Mouse (Mus musculus) kidney, postnatal 4 days (tissue): ENCODE data around the gene Cnksr1.

Experiments used
- DNase-seq, 2 experiments: peaks; one replicate each; pipeline ENCODE4 v3.0.0; 2021; ENCODE audit warnings: mixed read lengths in 2 of 2

The Cnksr1 gene

DNA sequence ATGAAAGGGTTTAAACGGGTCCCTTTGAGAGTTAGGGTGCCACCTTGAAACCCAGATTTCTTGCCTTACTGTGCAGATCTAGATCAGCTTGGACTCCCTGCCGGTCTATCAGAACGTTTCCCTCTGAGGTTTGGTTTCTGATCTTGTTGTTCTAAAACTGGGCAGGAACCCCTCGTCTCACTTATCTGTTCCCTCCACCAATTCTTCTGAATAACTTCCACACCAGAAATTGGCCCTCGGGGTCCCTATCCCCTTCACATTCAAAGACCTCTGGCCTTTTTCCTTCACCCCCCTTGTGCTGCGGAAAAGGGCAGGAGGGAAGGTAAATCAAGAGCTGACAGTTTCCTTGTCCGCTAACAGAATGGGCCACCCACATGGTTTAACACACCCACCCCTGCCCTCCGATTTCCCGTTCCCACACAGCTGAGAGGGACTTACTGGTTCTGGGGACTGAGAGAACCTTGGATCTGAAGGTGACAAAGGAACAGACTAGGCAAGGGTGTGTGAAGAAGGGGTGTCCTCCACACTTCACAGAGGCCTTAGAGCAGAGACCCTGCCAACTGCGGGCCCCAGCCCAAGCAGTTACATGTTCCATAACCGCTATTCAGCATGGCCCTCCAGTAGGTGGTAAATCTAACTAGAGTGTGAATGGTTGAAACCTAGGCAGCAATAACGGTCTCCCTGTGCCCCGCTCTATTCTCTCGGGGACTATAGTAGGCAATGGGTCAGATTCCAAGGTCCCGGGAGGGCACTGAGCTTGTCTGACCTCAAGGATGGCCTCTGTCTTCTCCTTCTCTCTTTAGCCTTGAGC is 14.9 kb upstream of the Cnksr1 start:
- DNase-seq = peak in 1 of 2 experiments; percentile 55

DNA sequence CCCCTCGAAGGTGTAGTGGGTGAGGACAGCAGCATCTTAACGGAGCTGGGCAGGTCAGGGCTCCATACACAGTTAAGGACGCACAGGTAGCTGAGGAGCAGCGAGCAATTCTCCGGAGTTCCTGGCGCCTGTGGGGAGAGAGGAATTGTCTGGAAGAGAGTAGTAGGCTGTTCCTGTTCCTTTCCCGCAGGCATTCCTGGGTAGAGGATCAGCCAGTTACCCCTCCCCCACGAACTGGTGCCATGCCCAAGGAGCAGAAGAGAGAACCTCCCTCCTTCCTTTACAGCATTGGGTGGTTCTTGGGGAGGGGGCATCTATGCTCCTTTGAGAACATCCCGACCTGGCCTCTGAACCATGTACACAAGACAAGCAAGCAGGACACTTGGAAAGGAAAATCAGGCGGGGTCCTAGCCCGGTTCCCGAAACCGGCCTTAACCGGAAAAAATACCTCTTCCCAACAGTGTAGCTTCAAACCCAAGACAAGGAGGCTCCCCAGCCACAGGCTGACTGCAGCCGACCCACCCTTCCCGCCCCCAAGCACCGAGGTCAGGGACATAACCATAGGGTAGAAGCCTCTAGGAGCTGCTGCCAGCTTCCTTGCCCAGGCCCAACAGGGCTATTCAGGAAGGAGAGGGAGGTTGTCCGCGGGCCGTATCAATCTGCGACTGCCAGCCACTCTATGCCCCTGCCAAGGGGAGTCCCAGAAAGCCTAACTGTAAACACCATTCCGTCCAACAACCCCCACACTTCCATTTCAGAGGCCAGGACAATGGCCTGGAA is 14.1 kb upstream of the Cnksr1 start:
- peak in 1 of 2 experiments; percentile 54 for DNase-seq

DNA sequence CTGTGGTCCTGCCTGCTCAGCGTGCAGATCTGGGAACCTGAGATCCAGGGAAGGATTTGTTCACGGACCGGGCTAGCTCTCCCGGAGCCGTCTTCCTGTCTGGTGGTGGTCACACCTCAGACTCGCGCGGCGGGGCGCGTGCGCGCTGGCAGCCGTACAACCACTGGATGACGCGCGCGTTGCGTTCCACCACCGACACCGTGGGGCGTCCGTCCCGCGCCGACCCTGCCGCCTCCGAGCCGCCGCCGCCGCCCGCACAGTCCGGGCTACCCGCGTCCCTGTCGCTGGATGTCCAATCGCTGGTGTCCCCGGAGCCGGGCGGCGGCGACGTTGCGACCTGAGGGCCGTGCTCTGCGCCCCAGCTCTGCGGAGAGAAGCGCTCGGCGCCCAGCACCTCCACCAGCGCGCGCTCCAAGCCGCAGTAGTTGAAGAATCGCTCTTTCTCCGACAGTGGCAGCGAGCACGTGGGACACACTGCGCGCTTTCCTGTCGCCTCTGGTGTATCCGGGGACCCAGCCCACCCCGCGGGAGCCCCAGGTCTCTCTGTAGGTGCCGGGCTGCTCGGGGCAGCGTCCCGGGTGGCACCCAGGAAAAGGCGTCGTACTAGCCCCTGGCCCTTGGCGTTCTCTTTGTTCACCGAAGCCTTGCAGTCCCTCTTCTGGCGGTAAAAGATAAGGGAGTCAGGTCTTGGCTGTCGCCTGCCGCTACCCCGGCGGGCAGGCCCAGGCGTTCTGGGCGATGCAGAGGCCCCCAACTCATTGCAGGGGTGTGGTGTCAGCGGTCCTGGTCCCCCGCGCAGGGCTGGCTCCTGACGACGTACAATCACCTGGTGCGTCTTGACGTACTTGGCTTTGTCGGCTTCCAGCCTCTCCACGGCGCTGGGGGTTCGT is 13.3 kb upstream of the Cnksr1 start:
- peak; percentile 49 to 62 for DNase-seq

DNA sequence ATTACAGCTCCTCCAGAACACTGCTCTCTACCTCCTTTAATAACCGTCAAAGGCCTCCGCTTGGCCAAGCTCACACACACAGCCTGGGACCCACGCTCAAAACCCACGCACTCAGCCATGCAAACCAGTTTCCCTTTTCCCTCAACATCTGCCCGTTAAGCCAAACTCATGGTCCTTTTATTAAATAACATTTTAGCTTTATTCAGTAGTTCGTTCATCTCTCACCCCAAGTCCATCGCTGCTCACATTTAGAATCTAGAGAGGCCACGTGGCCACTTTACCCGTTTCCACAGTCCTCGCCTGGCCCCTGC is 12.7 kb upstream of the Cnksr1 start:
- no peak for DNase-seq

DNA sequence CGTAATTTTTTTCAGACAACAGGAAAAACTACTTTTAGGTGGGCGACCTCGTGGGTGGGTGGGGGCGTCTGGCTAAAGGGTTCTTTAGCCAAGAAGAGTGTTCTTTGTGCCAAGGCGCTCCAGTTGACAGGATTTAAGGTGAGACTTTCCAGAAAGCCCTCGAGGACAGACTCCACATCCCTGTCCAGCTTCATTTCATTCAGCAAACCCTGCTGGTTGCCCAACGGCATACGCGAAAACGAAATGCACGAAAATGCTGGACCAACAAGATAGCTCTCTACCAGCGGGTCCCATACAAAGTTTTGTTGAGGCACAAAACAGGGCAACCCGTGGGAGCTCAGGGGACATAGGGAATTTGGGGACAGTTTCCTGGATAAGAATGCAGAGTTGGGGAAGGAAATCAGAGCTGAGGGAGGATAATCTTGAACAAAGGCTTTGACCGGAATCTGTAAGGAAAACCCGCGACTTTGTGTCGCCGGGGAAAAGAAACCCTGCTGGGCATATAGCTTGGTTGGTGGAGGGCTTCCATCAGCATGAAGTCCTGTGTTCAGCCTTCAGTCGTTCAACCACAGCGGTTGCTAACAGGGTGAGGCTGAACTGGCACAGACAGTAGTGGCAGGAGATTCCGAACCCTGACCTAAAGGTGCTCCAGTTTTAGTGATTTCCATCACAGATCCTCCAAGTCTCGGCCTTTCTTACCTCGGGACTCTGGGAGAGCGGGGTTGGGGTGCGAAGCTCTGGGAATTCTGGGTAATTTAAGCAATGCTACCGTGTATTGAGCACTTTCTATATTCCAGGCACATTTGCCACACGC is 12.1 kb upstream of the Cnksr1 start:
- peak in 1 of 2 experiments; percentile 24 for DNase-seq

DNA sequence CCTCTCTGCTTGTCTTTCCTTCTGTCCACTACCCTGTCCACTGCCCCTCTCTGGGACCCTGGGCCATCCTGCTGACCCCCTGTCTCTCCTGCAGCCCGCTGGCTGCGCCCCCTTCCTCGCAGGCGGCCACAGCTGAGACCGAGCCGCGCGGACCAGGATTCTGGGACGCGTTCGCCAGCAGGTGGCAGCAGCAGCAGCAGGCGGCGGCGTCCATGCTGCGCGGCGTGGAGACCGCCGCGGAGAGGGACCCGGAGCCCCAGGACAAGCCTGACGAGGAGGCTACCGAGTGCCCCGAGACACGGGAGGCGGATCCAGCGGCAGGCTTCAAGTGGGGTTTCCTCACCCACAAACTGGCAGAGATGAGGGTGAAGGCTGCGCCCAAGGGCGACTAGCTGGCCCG is 11.5 kb upstream of the Cnksr1 start:
- peak; percentile 90 to 91 for DNase-seq

DNA sequence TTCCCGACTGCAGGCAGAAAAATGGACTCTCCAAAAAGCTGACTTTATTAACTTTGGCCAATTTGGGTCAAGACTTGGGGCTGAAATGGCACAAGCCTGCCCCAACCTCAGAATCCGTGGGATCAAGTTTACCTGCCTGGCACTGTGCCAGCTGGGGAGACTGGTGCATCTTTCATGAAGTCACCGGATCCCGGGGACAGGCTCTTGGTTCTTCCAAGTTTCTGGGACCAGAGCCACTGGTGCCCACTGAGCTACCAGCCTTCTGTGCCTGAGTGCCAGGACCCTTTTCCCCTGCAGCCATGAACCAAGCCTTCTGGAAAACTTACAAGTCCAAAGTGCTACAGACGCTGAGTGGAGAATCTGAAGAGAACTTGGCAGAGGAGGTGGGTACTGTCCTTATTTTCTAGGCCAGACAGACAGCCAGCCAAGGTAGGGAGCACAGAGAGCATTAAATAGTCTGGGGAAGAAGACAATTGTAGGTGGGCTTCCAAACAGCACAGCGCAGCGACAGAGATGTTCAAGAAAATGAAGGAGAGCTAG is 8.6 kb upstream of the Cnksr1 start, which contains the start of gene Gm30191:
Gene Gm30191 (plus strand): TSS at position 217 of the 540 bp plus-strand sequence.
- DNase-seq = no peak

DNA sequence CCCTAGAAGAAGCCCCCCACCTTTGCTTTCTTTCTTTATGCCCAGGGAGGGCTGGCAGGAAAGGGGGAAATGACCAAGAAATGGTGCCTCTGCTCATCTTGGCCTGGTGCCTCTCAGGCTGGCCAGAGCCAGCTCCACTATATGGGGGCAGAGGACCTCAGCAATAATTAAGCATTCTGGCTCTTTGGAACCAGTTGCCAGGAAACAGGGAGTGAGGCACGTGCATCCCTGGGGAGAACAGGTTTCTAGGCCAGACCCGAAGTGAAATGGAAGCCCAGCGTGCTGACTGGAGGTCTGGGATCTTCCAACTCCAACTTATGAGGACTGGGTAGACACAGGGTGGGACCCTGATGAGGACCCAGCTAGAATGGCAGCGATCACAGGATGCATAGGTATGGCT is 8.1 kb upstream of the Cnksr1 start:
- DNase-seq = peak in 1 of 2 experiments; percentile 26

DNA sequence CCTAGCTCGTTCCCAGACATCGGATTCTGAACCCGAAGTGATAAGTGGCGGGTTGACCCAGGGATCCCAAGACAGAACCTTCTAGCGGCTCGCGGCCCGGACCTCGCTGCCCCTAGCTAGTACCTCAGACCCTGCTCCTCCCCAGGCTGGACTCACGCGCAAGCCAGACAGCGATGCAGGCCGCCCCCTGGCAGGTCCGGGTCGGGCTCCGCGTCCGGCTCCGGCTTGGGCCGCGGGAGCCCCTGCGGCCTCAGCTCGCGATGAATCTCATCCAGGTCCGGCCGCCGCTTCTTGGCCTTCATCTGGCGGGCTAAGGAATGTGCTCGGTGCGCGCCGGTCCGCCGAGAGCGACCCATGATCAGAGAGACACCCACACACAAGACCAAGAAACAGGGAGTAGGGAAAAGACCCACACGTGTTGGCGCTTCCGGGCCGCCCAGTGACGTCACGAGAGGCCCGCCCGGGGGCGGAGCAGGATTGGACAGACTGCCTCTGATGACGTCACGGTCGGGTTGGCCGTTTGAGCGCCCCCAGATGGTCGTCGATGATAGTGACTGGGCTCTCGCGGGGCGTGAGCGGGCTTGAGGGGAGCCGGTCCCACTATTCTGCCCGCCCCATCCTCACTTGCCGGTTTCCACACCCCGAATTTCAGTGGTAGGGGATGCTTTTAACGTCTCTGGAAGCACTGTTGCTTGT is 7.1 kb upstream of the Cnksr1 start, which contains the start of gene Zfp593:
Gene Zfp593 (minus strand): TSS at position 445 of the 696 bp plus-strand sequence.
- DNase-seq = peak; percentile 97

DNA sequence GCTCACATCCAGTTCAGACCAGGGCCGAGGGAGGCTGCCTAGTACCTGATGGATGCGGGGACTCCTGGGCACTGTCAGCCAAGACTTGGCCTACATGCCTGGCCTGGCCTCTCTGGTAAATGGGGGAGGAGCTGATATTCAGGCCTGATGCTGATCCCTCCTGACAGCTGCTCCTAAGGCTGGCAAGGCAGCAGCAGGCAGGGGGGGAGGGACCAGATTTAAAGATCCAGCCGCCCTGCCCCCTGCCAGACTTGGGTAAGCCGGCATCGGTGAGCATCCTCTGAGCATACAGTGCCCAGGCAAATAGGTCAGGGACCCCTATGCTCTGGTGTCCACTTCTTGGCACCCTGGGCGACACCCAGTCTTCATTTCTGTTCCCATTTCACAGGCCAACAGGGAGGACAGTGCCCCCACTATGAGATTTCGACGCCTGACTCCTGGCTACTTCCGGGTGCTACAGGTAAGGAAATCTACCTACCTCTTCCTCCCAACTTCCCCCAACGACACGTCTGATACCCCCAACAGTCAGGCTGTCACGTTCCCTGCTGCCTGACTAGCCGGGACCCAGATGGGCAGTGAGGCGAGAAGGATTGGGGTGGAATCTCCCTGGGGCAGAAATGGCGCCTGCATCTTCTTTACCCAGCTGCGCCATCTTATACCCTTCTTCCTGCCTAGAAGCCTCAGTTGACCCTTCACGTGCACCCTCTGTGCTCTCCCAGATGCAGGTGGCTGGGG is 5.5 kb upstream of the Cnksr1 start, which contains the start of gene E130218I03Rik:
Gene E130218I03Rik (plus strand): TSS at position 147 of the 735 bp plus-strand sequence.
- no peak for DNase-seq

DNA sequence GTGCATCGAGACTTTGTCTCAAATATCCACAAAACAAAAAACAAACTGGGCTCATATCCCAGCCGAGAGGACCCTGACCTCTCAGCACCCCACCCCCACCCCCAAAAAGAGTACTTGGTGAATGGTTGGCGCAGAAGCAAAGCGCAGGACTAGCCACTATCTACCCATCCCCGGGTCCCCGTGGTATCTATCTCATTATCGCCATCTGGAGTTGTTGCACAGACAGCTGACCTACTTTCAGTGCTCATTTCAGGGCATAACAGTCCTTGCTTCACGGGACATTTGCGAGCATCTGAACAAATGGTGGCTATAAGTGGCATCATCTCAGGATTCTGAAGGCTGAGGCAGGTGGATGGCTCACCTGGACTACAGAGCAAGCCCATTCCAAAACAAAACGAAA is 487 bp upstream of the Cnksr1 start:
- no peak for DNase-seq

DNA sequence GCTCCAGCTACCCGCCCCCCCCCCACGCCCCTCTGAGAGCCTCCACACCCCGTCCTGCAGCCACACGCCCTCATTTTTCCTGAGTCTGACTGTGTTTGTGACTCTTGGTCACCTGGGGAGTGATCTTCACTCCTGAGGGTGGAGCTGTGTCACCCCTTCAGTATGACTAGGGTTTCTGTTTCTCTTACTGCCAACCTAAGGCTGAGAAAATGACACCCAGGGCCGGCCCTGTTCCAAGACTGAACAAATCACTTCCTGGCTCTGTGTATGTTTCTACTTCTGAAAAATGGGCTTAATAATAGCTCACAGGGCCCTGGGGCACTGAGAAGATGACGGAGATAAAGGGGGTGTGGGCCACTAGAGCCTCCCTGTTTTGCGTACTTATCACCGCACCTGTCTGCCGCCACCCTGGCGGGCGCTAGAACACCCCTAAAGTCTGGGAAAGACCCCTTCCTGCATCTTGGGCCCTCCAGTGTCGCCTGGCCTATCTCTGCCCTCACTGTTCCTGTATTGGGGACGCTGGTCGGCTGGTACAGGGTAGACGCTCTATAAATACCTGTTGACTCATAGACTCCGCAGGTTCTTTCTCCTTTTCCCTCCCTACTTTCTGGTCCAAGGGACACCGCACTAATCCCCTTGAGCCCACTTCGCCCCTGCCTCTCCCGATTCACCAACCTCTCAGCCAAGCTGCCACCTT is 469 bp downstream of the Cnksr1 start:
- no peak for DNase-seq

DNA sequence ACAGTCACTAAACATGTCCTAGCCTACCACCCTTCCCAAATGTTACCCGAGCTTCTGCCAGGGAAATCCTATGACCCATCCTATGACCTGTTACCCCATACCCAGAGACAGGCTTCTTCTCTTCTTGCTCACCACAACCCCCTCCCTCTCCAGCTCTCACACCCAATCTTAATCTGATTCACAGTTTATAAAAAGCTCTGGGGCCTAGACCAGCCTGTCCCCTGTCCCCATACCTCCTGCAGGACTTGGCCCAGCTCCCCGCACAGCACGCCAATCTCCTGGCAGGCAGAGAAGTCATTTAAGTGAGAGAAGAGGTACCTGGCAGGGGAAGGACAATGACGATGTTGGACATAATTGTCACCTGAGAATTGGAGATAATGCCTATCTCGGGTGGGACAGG is 3.3 kb downstream of the Cnksr1 start:
- no peak for DNase-seq

DNA sequence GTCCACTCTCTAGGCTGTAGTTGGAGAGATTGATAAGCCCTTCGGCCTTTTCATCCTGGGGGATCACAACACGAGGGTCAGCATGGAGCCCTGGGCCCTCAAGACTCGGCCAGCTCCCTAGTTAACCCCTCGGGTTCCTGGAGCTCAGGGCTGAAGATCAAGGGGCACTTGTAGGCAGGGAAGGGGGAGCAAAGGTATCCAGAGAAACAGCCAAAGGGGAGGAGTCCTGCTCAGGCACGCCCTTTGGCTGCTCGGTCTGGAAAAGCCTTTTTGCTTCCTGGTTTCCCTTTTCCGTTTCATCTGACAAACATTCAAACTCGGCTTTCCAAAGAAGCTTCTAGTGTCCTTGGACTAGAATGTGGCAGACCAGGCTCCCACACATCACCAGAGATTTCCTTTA is 7.8 kb downstream of the Cnksr1 start:
- no peak for DNase-seq

DNA sequence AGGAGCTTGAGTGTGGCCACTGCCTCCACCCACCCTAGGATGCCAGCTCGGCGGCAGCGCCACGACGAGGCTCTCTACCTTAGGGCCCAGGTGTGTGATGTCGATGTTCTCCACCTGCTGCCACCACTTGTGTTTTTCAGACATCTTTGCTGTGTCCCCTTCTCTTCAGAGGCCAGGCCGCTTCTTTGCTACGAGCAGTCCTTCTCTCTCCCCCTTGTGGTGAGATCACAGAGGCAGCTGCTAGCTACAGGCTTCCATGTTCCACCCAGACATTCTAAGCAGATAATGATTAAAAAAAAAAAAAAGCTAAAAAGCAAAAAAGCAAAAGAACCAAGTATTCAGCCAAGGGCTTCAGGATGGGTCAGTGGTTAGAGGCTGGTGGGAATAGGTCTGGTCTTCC is 11.0 kb downstream of the Cnksr1 start, which contains the start of gene Catsper4:
Gene Catsper4 (minus strand): TSS at position 190 of the 400 bp plus-strand sequence.
- DNase-seq = peak; percentile 36 to 53

DNA sequence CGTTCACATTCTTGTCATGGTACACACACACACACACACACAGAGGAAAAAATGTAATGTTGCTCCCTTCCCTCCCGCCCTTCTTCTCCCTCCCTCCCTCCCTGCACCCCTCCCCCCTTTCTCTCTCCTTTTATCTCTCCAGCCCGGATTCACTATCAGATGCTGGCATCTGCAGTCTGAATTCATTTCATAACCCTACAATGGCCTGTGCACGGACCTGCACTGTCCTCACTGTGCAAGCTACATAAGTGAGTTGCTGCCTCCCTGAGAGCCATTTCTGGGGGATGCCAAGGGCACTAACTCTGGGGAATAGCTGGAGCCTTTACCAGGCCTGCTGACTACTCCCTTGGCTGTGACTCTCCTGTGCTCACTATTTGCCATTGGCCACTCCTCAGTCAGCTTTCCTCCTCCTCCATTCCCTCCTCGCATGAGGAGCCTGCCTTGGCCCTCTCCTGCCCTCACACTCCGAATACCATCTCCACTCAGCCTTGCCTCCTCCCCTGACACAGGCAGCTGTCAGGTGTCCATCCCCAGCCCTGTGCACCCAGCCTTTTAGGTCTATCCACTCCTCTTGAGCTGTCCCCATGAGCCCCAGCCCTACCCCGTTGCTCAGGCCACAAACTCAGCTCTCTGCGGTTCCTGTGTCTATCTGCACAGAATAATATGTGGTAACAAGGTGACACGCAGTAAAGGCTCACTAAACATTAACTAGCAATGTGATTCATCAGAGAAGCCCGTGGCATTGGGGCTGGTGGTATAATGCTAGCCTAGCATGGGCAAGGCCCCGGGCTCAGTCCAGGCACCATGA is 15.2 kb downstream of the Cnksr1 start:
- peak; percentile 51 to 70 for DNase-seq

DNA sequence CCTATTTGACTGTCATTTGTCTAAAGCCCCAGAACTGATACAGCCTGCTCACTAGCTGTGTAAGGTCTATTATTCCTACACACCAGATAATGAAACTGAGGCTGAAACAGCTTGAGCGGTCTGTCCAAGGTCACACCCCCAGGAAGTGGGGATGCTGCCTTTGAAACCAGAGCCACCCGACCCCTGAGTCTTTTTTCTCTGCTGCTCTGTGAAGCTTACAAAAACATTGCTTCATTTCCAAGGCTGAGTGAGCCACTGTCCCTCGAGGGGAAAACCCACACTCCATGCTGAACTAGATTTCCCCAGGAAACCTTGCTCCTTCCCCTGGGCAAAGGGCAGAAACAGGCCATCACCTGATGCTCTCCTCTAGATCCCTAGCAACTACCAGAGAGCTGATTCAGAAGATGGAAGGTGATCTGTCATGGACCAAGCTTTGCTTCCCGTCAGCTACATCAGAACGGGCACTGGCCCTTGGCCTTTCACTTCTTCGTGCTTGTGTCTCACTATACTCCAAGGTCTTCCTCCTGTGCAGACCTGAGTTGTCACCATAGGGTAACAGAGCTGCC is 31.6 kb downstream of the Cnksr1 start:
- no peak for DNase-seq

DNA sequence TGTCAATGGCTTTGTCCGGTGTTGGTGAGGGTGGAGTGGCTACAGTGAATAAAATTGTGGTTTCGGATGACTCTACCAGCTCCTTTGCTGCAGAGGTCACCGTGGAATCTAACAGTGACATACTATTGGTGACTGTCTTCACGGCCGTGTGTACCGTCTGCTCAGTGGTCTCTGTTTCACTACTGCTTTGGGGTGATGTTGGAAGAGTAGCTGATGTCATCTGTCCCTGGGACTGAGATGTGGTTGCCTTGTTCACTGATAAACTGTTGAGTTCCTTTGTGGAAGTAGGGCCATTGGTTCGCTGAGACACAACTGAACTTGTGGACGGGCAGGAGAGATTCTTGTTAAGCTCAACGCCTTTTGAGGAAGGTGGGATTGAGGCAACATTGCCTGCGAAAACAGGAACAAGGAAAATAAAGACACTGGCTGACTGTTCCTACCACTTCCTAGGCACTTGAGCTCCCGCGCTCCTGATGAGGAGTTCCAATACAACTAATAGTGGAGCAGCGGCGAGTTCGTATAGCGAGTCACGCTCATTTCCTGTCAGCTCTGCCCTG is 34.8 kb downstream of the Cnksr1 start:
- DNase-seq = no peak
